ENCODE assay signal across 1 mouse cellular context in the genomic region with DNA sequence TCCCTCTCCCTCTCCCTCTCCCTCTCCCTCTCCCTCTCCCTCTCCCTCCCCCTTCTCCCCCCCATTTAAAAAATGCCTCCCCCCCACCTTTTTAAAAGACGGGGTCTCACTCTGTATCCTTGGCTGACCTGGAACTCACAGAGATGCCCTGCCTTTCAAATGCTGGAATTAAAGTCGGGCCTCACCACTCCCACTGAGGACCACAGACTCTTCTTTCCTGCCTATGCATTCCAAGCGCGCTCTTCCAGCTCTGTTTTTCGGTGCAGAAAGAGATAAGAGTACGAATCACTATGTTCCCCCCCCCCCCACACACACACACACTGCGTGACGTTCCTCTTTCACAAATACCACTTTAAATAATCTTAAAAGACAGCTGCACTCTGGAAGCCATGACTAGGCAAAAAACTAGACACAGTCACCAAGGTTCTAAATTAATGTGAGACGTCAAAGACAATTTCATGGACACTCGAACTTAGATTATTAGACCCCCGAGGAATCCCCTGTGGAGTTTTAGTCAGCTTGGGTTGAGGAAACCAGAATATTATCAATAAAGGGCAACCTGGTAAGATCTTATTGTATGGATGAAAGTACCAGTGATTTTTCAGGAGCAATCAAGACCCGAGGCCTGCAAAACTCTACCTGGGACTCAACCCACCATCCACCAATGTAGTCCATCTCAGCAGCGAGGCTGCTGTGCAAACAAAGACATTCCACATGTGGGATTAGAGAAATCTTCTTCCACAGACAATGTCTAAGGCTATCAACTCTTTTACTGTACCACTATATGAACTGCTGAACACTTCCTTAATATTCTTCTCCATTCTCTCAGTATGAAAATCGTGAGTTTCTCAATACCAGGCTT.
TF ChIP-seq lines count a peak whose summit lies in the region.

No protein-coding gene starts in this region.

TF ChIP-seq in CH12.LX, 34 proteins besides CTCF, POLR2A, EP300 and RAD21:
- TF ChIP-seq HCFC1 (IDR thresholded peaks at IDR 0.05; ENCODE audit: low read depth, low read length): peak; percentile 7; the same call in 1 of the 2 replicates
- TF ChIP-seq IRF4 (IDR thresholded peaks at IDR 0.05; ENCODE audit: low read depth, low read length): peak; percentile 21; the same call in 1 of the 2 replicates
- TF ChIP-seq MAFK (IDR thresholded peaks at IDR 0.05; ENCODE audit: insufficient replicate concordance, low read length): peak; percentile 86; the same call in 1 of the 2 replicates
- TF ChIP-seq SIN3A (IDR thresholded peaks at IDR 0.05; ENCODE audit: low read length): peak; percentile 55; the same call in 1 of the 2 replicates
- no peak for TF ChIP-seq ETS1 (conservative IDR thresholded peaks at IDR 0.05; ENCODE audit: low read depth, low read length)
